Mouse (Mus musculus): ENCODE measurements around the gene 1810013L24Rik. TPM values are rescaled to one million over a fixed set of nuclear protein-coding genes. Genes with fewer than 3 reads are reported as not detected.

The 1810013L24Rik gene
- polyA plus RNA-seq (2012; rRNA removed; ENCODE audit: low replicate concordance), result 23.9 and 27.3 TPM in 2 replicates

DNA sequence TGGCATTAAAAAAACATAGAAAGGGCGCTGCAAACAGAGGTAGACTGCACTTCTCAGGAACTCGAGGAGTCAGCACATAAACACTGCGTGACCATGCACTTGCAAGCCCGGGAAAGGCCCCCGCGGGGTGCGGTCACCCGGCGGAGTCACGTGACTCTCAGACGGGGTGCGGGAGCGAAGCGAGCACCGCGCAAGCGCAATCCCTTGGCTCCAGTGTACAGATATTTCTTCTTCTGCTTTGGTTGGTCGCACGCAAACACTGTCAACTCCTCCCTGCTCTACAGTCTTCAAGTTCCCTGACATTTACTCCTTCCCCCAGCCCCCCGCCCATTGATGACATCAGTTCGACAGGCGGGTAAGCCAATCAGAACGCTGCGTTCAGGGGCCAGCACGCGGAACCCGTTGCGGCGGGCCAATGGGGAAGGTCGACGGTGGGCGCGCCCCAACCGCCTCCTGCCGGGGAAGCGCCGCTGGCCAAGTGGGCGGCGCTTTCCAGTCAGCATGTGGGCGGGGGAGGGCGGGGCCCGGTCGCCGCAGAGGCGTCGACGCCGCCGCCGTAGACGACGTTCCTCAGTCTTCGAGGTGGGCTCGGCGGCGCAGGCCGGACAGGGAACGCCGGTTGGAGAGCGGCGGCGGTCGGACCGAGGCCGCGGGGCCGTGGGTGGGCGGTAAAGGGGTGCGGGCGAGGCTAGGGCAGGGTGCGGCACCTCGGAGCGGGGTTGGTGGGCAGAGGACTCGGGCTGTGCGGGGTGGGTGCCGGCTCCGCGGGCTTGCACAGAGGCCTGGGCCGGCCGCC is at the start of gene 1810013L24Rik:
TSS of gene 1810013L24Rik (plus strand) at position 537 of the 796 bp plus-strand sequence.

DNA sequence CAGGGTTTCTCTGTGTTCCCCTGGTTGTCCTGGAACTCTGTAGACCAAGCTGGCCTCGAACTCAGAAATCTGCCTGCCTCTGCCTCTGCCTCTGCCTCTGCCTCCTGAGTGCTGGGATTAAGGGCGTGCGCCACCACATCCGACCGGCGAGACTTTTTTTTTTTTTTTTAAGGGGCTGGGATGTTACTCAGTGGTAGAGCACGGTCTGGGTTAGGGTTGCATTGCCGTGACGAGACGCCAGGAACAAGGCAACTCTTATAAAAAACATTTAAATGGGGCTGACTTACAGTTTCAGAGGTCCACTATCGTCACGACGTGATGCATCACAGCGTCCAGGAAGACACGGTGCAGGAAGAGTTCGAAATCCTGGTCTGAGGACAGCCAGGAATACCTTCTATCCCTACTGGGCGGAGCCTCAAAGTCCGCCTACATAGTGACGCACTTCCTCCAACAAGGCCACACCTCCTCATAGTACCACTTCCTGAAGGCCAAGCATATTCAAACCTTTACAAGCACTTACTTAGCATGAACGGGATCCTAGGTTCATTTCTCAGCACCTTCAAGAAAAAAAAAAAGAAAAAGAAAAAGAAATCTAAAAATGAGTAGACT is 37.8 kb upstream of the 1810013L24Rik start, which contains the start of gene Usp7:
TSS of gene Usp7 (minus strand) at position 360 of the 609 bp plus-strand sequence.

Other genes starting within 250 kb of the 1810013L24Rik start
- 71.3 and 72.4 TPM in 2 replicates for gene Pmm2, start 192.4 kb upstream of the 1810013L24Rik start, polyA plus RNA-seq (2012; rRNA removed; ENCODE audit: low replicate concordance)
- 16.4 and 16.7 TPM in 2 replicates for gene Tmem186, start 192.4 kb upstream of the 1810013L24Rik start, polyA plus RNA-seq (2012; rRNA removed; ENCODE audit: low replicate concordance)
- gene Carhsp1, start 157.9 kb upstream of the 1810013L24Rik start, polyA plus RNA-seq (2012; rRNA removed; ENCODE audit: low replicate concordance), result 115 and 186 TPM in 2 replicates
- gene Gm5767, start 149.3 kb upstream of the 1810013L24Rik start, polyA plus RNA-seq (2012; rRNA removed; ENCODE audit: low replicate concordance), result 0.56 TPM in 1 of 2 replicates, not detected in the other
- gene Usp7, start 37.8 kb upstream of the 1810013L24Rik start, polyA plus RNA-seq (2012; rRNA removed; ENCODE audit: low replicate concordance), result 23.6 and 40.0 TPM in 2 replicates

All from subcutaneous adipose tissue, adult 2 months (tissue).